Mouse (Mus musculus) G1E (cell line): ENCODE data around the gene Smn1.

ENCODE experiments used
- CTCF ChIP-seq: IDR thresholded peaks from 2 replicates; pipeline ENCODE4 v1.5.1; 2012; ENCODE audit warnings: low read depth, low read length, inconsistent platforms, mixed read lengths
- GATA1 ChIP-seq: IDR thresholded peaks from 2 replicates; pipeline ENCODE4 v1.6.1; 2012; ENCODE audit warnings: borderline replicate concordance, low read length, inconsistent platforms, mixed read lengths

GRCm38 (mm10) chr13:100141646-100142314, 17.1 kb downstream of the Smn1 start:
- TF ChIP-seq GATA1: no peak
- TF ChIP-seq CTCF: no peak
